Mouse (Mus musculus) heart, postnatal 14 days (tissue): Measurements from ENCODE around the gene Bag5. TPM values are rescaled to one million over a fixed set of nuclear protein-coding genes. Genes with fewer than 3 reads are reported as not detected.

Source experiments
- DNase-seq, 2 experiments: peaks; one replicate each; pipeline ENCODE4 v3.0.0; 2021 to 2022
- intact Hi-C: fragments of 180-260 bp; cut with DNase I; formaldehyde crosslinking; loops from one replicate; pipeline ENCODE4 v1.15.1; 2025
- total RNA-seq, 2 experiments: library from RNA; stranded (reverse); gene quantifications; 2 replicates each; pipeline ENCODE4 v1.2.3; 2021

Bag5 gene
- total RNA-seq, 2 experiments from 2014 or later = 22.6 to 22.7 TPM

DNA sequence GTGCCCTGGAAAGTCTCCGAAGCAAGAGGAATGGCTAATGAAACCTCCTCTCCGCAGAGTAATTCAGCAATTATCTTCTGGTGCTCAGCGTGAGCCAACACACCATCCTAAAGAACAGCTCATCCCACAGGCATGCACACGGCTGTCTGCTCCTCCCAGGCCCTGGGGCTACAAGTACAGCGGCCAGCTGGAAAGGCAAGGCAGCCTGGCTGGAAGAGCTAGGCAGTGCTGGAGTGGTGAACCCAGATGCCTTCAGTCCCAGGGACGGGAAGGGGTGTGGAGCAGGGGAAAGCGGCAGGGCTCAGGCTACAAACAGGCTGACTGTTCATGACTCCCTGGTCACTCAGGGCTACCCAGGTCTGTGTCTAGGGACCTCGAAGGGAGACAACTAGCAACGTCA, 8.4 kb downstream of the Bag5 start:
- intact Hi-C loops = no loop called here
- peak; percentile 78 for DNase-seq

DNA sequence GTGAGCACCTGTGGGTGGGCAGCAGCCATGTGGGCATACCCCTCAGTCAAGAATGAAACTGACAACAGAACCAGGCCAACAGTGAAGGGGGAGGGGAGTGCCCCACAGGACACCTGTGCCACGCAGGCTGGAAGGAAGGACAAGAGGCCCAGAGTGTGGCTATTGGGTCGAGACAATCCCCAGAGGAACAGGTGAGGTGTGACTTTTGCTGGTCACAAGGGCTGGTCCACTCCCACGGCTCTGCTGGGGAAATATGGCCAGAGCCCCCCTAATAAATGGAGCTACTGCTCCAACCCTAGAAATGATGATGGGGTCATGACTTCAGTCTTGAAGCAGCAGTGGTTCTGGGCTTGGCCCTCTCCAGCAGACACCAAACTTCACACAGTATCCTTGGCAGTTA, 9.8 kb downstream of the Bag5 start:
- intact Hi-C loops = no loop called here
- no peak for DNase-seq

DNA sequence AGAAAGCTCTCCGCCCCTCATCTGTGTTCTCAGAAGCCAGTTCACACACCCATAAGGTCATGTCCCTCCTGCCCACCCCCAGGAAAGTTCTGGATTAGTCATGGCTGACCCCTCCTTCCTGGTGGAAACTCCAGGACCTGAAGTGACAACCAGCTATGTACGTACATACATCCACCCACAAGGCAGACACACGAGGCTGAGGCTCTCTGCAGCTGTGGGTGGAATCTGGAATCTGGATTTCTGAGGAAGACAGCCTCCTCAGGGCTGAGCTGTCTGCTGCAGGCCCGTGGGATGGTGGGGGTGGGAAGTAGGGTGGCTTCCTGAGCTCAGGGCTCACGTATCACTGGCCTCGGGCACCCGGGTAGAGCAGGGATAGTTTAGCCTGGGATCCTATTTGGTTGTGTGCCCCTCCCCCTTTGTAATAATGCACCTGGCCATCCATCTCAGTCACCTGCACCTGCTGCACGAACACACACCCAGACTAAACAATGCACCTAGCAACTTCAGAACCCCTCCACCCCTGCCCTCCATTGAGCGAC, 12.1 kb downstream of the Bag5 start:
- DNase-seq = no peak

DNA sequence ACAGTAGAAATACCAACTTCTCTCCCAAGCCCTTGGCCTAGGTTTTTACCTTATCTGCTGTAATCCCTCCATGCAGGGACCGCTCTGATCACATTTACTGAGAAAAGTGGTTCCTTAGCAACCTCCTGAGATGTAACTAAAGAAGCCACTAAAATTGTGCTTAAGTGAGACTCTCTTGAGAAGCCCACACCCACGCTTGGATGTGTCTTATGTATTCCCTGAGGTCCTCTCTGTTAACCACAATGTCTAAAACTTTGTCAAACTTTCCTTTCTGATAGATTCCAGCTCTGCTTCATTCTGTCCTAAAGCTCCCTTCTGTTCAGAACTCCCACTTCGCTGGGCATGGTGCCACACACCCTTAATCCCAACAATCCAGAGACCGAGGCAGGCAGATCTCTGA, 13.5 kb downstream of the Bag5 start:
- no peak for DNase-seq
- intact Hi-C loops = no loop called here

More for the DNA sequence above, 12.1 kb downstream of the Bag5 start:
- intact Hi-C loops = no loop called here

DNA sequence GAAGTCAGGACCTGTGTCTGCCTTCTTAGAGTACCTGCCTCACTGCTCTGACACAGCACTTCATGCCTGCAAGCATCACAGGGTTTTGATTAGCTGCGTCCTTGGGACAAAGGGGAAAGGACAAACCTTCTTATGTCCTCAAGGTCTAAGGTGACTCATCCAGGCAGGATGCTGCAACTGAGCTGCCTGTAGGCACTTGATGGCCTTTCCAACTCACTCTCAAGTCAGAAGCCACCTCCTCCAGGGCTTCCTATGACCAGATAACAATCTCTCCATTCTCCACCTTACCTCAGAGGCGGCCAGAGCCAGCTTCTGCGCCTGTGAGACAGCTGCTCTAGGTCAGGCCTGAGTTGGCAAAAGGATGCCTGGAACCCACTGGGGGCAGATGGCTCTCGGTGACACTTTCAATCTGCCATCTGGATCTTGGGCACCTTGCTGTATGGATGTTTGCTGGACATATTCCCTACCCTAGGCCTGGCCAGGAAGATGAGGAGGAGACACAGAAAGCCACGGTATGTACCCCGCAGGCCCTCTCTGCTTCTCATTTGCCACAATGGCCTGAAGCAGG, 14.6 kb downstream of the Bag5 start:
- DNase-seq = no peak
- intact Hi-C loops = no loop called here

DNA sequence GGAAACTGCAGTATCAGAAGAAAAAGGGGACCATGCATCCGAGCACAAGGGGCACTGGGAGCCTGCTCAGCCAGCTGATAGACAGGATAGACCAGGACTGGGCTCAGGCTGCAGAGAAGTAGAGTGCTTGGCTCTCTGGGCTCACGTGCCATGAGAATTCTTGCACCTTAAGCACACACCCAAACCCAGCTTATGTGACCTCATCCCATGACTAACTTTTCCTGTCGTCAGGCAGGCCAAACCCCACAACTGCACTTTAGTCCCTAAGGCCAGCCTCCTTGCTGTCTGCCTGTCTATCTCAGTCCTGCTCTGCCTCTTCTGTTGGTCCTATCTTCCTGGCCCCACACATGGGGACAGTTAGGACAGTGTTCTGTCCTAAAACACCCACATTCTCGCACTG, 15.3 kb downstream of the Bag5 start:
- intact Hi-C loops = loop anchor here (2.0 kb wide), 1 partner anchor 35 kb away; no protein-coding TSS in a partner anchor

DNA sequence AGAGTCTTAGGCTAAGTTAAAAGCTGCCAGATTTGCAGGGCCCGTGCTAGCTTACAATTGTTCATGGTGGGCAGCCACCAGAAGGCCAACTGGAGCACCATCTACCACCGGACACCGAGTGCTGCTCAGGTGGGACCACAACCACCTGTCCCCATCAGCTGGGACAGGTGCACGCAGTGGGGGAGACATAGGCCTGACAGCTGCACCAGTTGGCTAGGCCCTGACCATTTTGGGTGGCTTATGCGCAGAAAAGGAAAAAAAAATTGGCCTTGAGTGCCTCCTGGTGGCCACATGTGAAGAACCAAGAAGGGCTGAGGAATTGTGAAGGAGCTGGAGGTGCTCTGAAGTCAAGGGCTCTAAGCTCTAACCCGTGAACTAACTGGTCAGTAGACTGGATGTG, 16.8 kb downstream of the Bag5 start:
- intact Hi-C loops = loop anchor here (1.0 to 2.0 kb wide), 2 partner anchors 28 to 37 kb away; no protein-coding TSS in a partner anchor
- peak; percentile 79 to 85 for DNase-seq

More for the DNA sequence above, 15.3 kb downstream of the Bag5 start:
- no peak for DNase-seq

DNA sequence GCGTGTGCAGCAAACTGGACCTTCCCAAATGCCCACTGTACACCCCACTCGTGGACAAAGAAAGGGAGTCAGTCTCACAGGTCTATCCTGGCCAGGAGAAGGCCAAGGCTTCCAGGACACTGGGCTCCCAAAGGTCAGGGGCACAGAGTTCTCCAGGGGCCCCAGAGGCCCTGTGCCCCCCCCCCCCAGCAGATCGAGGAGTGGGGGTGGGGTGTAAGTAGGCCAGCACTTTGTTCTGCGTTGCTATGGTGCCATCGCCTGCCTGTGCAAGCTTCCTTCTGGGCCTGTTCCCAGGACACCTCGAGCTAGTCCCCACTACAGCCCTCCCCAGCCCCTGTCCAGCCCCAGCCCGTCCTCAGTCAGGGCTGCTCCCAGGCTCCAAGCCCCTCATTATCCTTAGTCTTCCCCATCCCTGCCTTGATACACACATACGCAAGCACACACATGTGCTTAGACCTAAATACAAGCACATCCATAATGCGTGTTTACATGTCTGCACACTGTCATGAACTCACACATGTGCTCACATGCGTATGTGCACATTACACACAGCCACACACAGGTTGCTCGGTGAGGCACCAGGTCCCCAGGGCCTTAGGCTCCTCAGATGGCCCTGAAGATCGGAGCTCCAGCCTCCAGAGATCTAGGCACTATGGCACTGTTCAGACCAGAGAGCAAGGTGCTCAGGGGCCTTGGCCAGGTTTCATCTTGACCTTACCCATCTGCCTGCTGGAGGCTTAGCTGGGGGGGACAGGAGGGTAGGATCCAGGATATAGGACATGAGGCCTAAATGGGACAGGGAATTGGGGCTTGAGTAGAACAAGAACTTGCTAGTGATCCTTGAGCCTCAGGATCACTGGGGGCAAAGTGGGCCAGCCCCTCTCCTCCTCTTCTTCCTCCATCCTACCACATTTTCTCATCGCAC, 17.9 kb downstream of the Bag5 start:
- intact Hi-C loops = no loop called here
- DNase-seq = no peak

DNA sequence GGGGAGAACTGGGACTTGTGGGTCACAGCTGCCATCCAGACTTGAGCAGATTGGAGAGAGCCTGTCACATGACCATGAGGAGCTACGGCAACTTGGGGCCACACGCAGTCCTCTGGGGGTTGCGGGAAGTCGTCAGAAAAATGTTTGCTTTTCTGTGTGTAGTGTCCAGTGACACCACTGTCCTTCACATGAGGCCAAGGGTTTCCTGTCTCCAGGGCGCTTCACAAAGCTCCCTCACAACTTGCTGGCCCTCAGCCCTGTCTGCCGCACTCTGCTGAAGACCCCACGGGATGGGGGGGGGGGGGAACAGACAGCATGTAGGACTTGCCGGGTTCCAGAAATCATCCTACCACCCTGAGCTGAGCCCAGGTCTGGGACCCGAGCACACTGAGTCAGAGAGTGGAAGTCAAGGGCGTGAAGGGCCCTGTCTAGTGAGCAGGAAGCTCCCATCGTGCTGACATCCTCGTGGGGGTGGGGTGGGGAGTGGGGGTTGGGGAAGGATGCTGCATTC, 18.7 kb downstream of the Bag5 start:
- intact Hi-C loops = no loop called here
- DNase-seq = no peak

DNA sequence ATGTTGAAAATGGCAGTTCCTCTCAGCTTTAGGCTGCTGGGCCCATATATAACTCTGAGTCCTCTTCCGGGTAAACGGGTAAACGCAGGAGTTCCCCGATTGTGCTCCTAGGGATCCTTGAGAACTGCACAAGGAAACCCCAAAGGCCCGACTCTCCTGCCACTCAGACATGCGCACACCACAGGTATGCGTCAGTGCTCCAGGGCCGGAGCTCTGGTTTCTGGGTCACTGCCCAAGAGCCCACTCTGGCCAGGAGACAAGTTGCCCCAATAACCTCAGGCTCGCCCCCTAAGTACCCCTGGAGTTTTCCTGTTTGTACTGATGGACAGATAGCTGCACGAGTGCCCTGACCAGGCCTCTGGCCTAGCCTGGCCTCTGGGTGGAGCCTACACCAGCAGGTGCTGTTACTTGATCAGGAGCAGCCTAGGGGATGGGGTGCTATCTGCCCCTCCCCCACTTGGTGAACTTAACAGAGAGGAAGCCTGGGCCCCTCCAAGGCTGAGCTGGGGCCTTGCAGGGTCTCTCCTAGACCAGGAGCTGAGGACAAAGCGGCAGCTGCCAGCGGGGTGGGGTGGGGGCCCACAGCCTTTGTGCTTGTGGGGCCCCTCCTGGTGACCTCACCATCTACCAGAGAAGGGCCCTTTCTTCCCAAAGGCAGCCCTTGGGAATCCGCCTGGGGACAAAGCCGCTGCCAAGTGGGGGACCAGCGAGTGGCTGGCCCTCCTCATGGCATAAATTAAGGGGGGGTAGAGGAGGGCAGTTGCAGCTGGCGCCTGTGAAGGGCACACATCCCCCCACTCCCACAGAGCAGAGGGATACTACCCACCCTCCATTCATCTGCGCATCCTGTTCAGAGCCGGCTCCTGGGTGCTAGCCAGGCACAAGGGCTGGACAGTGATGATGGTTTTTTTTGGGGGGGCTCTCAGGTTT, 19.5 kb downstream of the Bag5 start:
- no peak for DNase-seq
- intact Hi-C loops = no loop called here

DNA sequence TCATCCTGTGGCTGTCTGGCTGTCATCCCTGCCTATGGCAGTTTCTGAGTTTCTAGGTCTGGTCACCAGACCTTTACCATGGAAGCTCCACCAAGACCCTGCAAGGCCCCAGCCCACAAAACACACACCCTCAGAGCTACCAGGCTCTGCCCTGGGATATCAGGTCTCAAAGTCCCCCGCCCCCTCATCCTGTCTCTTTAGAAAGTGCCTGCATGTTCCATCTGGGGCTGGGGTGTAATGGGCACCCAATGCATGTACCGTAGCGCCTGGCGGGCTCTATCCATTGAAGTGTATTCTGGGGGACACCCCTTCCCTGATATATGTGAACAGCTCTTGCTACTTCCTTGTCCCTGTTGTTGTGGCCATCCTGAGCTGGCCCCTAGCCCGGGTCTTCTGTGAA, 20.2 kb downstream of the Bag5 start:
- intact Hi-C loops = no loop called here
- DNase-seq = no peak

DNA sequence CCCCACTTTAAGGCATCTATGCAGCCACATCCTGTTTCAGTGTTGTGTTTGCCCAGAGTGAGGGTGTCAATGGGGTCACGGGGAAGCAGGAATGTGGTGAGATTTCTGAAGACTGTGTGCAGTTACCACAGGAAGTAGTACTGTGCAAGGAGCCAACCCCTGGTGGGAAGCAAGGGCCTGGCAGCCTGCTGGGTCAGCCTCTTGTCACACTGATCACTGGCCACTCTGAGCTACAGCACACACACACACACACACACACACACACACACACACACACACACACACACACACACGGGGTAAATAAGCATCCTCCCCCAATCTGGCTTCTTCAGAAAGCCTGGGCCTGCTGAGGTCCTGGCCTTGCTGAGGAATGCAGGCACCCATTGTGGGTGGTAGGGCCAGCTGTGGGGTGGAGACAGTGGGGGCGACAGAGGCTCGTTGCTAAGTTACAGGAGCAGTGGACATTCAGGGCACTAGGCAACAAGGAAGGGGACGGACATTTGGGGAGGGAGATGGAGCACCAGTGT, 21.6 kb downstream of the Bag5 start:
- intact Hi-C loops = no loop called here
- no peak for DNase-seq

DNA sequence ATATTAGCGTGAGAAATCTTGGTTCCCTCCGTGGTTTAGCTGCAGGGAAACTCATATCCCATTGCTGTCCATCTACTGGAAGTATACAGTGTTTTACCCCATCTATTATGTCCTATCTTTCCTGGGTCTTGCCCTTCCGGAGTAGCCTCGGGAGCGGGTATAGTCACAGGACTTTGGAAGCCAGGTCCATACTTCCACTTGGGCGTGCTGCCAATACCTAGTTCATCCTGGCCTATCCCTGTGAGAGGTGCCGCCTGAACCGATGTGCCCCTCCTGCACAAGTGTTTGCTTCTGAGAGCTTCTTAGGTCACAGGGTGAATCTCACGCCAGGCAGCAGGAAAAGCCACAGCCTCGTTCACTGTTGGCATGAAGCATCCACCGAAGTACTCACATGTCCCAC, 23.6 kb downstream of the Bag5 start:
- no peak for DNase-seq
- intact Hi-C loops = no loop called here

DNA sequence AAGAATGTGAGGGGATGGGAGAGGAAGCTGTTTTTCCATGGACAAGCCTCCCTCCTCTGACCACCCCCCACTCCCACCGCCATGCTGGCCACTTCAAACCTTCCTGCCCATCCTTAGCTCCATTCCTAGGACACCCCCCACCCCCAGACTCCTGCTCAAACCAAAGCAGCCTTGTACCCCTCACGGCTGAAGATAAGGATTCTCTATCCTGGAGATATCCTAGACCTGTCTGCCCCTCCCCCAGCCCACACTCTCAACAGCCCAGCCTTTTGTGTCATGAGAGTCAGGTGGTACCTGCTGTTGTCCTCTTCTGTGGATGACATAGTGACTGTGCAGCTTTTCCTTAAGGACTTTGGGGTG, 25.0 kb downstream of the Bag5 start:
- intact Hi-C loops = no loop called here
- no peak for DNase-seq

DNA sequence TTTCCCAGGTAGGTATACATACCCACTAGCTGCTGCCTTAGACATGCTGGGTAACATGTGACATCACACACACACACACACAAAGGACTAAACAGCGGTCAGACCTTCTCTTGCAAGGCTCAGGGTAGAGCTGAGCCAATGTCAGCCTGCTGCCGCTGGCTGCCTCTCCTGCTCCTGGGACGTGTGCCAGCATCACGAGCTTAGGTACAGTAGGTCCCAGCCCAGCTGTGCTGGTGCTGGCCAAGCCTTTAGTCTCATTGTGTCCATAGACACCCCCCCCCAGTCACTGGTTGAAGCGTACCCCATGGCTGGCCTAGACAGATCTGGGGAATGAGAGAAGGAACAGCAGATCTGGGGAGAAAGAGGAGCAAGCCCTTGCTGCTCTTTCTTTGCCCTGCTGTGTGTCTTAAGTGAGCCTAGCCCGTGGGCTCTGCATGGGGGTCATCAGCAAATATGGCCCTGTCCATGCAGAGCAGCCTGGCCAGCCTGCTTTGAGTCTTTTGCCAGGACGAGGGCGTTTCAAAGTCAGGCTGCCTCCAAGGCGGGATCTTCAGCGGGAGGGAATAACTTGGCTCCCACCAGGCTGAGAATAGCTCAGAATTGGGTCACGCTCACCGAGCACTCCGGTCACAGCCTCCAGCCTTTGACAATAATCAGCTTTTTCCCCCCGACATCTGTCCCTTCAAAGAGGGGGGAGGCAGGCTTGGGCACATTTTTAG, 25.5 kb downstream of the Bag5 start:
- peak; percentile 88 for DNase-seq
- intact Hi-C loops = no loop called here

DNA sequence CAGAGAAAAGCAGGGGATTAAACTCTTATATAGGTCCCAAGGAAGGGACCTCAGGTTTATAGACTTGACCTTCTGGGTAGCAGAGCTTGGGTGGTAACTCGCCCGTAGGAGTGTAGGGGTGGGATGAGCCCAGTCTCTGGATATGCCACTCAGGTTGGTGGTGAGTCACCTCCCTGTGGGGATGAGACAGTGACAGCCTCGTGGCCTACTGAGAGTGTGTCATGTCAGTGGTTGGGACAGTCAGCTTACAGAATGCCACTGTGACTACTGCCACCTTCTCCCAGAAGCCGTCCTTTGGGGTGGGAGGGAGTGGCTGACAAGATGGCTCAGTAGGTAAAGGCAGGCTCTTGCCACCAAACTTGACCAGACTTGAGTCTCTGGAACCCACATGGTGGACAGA, 26.7 kb downstream of the Bag5 start:
- intact Hi-C loops = no loop called here
- no peak for DNase-seq

DNA sequence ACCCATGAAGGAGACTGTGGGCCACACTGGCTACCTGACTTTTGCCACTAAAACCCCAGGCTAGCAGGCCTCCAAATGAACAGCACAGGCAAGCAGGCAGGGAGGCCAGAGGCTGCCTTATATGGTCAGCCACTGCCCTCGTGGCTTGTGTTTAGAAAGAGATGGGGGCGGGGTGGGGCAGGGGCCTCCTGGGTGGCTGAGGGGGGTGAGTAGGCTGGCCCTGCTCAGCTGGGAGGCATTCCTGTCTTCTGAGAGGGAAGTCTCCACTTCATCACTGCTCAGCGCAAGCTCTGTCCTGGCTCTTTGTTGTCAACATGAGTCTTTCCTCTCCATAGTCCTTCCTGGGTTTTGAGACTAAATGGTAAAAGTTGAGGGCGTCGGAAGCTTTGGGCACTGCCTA, 30.3 kb downstream of the Bag5 start:
- DNase-seq = no peak
- intact Hi-C loops = no loop called here

DNA sequence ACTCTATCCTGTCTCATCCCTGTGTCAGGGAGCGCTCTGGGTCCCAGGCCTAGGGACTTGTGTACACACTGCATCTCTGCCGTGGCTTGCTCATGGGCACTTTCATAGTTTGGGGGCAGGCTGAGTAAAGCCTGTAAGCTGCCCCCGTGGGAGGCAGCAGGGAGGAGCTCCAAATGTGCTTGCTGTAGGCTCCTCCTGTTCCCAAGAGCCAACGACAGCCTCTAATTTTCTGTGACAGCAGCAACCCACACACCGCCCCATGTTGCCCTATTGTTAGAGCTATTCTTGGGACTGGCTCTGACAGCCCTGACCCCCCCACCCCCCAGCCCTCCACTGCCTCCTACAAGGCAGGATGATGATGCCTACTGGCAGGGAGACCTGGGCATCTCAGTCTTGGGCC, 31.1 kb downstream of the Bag5 start:
- intact Hi-C loops = no loop called here
- no peak for DNase-seq

DNA sequence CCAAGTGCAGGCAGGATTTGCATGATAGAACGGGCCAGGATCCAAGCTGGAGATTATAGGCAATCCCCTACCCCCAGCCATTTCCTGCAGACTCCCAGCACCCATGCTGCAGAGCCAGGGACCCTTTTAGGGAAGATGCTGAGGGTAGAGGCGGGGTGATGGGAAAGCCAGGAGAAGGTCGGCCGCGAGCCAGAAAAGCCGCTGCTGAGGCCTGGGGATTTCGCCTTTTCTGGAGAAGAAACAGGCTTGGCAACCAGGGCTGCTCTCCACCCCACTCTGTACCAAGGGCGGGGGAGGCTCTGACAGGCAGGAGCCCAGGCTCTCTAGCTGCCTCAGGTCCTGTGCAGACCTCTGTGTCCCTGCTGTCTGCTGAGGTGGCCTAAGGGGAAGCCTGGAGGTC, 31.8 kb downstream of the Bag5 start:
- intact Hi-C loops = no loop called here
- DNase-seq = no peak

DNA sequence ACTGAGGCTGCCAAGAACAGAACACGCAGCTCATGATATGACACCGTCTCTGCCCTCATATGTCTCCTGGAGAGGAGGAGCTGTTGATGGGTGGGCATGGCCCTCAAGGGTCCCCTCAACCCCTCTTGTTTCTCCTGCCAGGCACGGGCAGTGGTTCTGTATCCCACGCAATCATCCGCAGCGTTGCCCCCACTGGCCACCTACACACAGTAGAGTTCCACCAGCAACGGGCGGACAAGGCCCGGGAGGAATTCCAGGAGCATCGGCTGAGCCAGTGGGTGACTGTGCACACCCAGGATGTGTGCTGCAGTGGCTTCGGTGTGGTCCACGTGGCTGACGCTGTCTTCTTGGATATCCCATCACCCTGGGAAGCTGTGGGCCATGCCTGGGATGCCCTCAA, 32.4 kb downstream of the Bag5 start:
- DNase-seq = no peak
- intact Hi-C loops = no loop called here
